Mouse (Mus musculus): ENCODE data around the gene Dio1.

- no peak for TF ChIP-seq TAL1 (IDR thresholded peaks at IDR 0.05; ENCODE audit: low read length)
- TF ChIP-seq GATA1 (IDR thresholded peaks at IDR 0.05; ENCODE audit: low read length), result no peak
Measured at GRCm38 (mm10) chr4:107344612-107345011, 37.6 kb upstream of the Dio1 start.
